Mouse (Mus musculus) hindbrain, embryonic 11.5 days (tissue): ENCODE data around the gene Gm3625. TPM values are rescaled to one million over a fixed set of nuclear protein-coding genes. Genes with fewer than 3 reads are reported as not detected.

Experiments used
- ATAC-seq: fragments of 200-750 bp; cut with Nextera tagmentation; 2 replicates; pipeline ENCODE4 v1.8.0; 2017; ENCODE audit warnings: mild to moderate bottlenecking, moderate TSS enrichment, moderate library complexity; ENCODE audit not compliant: low FRiP score
- DNase-seq: peaks from one replicate; pipeline ENCODE4 v3.0.0-alpha.2; 2015; ENCODE audit warnings: low spot score
- H3K27ac ChIP-seq: fragments of 300-500 bp; sonication (generic); 2 replicates; pipeline ENCODE4 v1.5.1; 2014; ENCODE audit warnings: mild to moderate bottlenecking, low read depth, low read length
- H3K27me3 ChIP-seq: fragments of 300-500 bp; sonication (generic); 2 replicates; pipeline ENCODE4 v1.6.1; 2014; ENCODE audit warnings: mild to moderate bottlenecking, low read length, moderate library complexity, mixed read lengths; ENCODE audit not compliant: control insufficient read depth, insufficient read depth
- H3K36me3 ChIP-seq: fragments of 300-500 bp; sonication (generic); 2 replicates; pipeline ENCODE4 v1.6.1; 2014; ENCODE audit warnings: mild to moderate bottlenecking, low read length, moderate library complexity, mixed read lengths; ENCODE audit not compliant: control insufficient read depth, insufficient read depth
- H3K4me1 ChIP-seq: fragments of 300-500 bp; sonication (generic); replicated peaks from 2 replicates; pipeline ENCODE4 v1.6.1; 2014; ENCODE audit warnings: low read length, mixed read lengths; ENCODE audit not compliant: control insufficient read depth, insufficient read depth
- H3K4me2 ChIP-seq: fragments of 300-500 bp; sonication (generic); replicated peaks from 2 replicates; pipeline ENCODE4 v1.6.1; 2014; ENCODE audit warnings: mild to moderate bottlenecking, low read depth, low read length
- H3K4me3 ChIP-seq: fragments of 300-500 bp; sonication (generic); 2 replicates; pipeline ENCODE4 v1.5.1; 2014; ENCODE audit warnings: low read depth, low read length
- H3K9ac ChIP-seq: fragments of 300-500 bp; sonication (generic); 2 replicates; pipeline ENCODE4 v1.6.1; 2014; ENCODE audit warnings: low read depth, low read length
- H3K9me3 ChIP-seq: fragments of 300-500 bp; sonication (generic); 2 replicates; pipeline ENCODE4 v1.6.1; 2016; ENCODE audit warnings: low read length; ENCODE audit not compliant: control insufficient read depth
- WGBS: fragments of 180-500 bp; shearing (Covaris S2); extraction: QIAGEN DNeasy Blood & Tissue Kit; methylation state at CpG from one replicate; pipeline ENCODE4 v1.1.7; 2014; 5-methylcytosine and 5-hydroxymethylcytosine counted together
- polyA plus RNA-seq: library from polyadenylated mRNA; unstranded; fragments of >200 nt; fragmentation: Nextera tagmentation; extraction: Ambion mirVana; gene quantifications from 2 replicates; pipeline ENCODE4 v1.2.1, GENCODE M21; 2014

Gm3625 gene
- polyA plus RNA-seq, 1 experiment from 2014 or later: not detected

- H3K9me3 ChIP-seq: no peaks in the 10 kb centered on the region
- H3K4me3 ChIP-seq: no peak overlapping the region
- H3K4me2 ChIP-seq: no peak overlapping the region
- ATAC-seq (no peak), DNase-seq (no peak)
- H3K27me3 ChIP-seq: no peaks in the 10 kb centered on the region; the same call in 1 of the 2 replicates
- WGBS: 83% methylated on average over 6 of the region's 6 CpGs
- H3K27ac ChIP-seq: no peak overlapping the region
- H3K36me3 ChIP-seq: no peaks in the 10 kb centered on the region
- no peaks in the 10 kb centered on the region for H3K4me1 ChIP-seq
- no peak overlapping the region for H3K9ac ChIP-seq
Measured at GRCm38 (mm10) chr12:4595055-4595454, 2.3 kb upstream of the Gm3625 start.

DNA sequence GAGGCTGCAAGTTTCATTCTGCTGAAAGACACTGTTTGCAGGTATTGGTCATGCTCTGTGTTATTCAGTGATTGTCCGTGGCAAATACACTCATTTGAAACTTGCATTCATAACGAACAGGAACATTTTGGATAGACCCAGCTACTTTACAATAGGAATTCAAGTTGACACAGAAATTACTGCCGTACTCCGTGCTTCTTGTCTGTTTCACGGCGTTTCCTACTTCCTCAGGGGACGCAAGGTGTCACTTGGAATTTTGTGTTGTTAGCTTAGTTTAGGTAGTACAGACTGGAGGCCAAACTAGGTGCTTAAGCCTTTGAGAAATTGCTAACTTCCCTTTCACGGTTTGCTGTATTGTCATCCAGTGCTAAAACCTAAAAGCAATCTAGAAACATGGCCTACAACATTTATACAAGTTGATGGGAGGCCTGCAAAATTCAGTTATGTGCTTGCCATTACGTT lies 1.2 kb upstream of the Gm3625 start:
- WGBS: 72% methylated on average over 9 of the region's 9 CpGs
- ATAC-seq (no peak), DNase-seq (peak; percentile 34)
- H3K36me3 ChIP-seq: no peaks in the 10 kb centered on the region
- H3K4me3 ChIP-seq: peak overlapping the region; percentile 76
- H3K27ac ChIP-seq: no peak overlapping the region
- H3K9ac ChIP-seq: no peak overlapping the region
- H3K9me3 ChIP-seq: no peaks in the 10 kb centered on the region
- H3K4me1 ChIP-seq: no peaks in the 10 kb centered on the region
- H3K27me3 ChIP-seq: no peaks in the 10 kb centered on the region; the same call in 1 of the 2 replicates
- H3K4me2 ChIP-seq: peak overlapping the region; percentile 82

DNA sequence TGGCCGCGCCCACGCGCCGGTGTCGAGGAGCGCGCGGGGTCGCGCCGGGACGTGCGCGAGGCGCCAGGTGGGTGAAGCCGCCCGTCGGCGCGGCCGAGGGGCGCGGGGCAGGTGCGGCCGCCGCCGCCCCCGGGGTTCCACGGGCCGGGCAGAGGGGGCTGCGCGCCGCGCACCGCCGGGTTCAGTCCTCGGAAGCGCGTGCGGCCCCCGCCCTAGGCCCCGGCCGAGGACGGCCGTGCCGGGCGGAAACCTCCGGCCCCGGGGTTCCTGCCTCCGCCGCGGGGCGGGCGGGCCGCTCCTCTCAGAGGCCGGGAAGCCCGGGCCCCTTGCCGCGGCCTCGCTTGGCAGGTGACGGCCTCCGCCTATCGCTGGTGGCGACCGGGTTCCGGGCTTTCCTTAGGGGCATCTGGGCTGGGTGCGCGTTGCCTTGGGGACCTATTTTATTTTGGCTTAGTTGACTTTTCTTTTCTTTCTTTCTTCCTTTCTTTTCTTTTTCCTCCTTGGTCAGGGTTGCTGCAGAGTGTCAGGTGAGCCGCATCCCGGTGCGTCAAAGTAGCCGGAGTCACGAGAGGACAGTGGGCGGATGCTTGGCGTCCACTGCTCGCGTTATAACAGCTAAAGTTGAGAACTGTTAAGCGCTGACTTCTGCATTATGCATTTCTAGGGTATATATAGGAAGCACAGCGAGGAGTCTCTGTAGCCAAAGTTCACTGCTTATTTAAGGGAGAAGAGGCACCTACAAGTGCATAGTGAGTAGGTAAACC lies 621 bp upstream of the Gm3625 start:
- H3K27me3 ChIP-seq: no peaks in the 10 kb centered on the region; the same call in 1 of the 2 replicates
- peak overlapping the region; percentile 86 for H3K9ac ChIP-seq
- H3K36me3 ChIP-seq: no peaks in the 10 kb centered on the region
- peak overlapping the region; percentile 82 for H3K4me2 ChIP-seq
- DNase-seq (peak; percentile 60), ATAC-seq (peak; percentile 85)
- no peak overlapping the region for H3K27ac ChIP-seq
- WGBS: 1% methylated on average over 59 of the region's 80 CpGs
- H3K4me3 ChIP-seq: peak overlapping the region; percentile 76
- no peaks in the 10 kb centered on the region for H3K4me1 ChIP-seq
- no peaks in the 10 kb centered on the region for H3K9me3 ChIP-seq

- H3K4me3 ChIP-seq: no peak overlapping the region
- H3K27ac ChIP-seq: no peak overlapping the region
- no peak overlapping the region for H3K9ac ChIP-seq
- H3K4me2 ChIP-seq: no peak overlapping the region
- no peaks in the 10 kb centered on the region for H3K9me3 ChIP-seq
- ATAC-seq (no peak), DNase-seq (no peak)
- WGBS: 70% methylated on average over 6 of the region's 6 CpGs
- H3K36me3 ChIP-seq: no peaks in the 10 kb centered on the region
- H3K27me3 ChIP-seq: no peaks in the 10 kb centered on the region; the same call in 1 of the 2 replicates
- no peaks in the 10 kb centered on the region for H3K4me1 ChIP-seq
Measured at GRCm38 (mm10) chr12:4592025-4592424, 702 bp downstream of the Gm3625 start.

DNA sequence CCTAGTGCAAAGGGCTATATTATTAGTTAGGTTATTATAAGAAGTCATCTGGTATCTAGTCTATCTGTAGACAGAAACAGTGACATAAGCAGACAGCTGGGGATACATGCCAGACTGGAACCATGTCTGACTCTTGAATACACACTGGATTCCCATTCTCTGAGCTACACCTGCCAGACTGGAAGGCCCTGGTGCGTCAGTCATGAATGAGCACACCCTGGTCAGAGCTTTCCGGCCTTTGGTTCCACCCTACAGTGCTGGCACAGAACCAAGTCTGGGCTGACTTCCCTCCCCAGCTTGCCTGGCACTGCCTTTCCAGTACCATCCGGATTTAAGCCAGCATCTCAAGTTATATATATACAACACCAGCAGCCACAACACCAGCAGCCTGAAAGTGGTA lies 4.1 kb downstream of the Gm3625 start:
- H3K27ac ChIP-seq: no peak overlapping the region
- no peak overlapping the region for H3K9ac ChIP-seq
- no peak overlapping the region for H3K4me3 ChIP-seq
- H3K4me1 ChIP-seq: no peaks in the 10 kb centered on the region
- H3K4me2 ChIP-seq: no peak overlapping the region
- H3K36me3 ChIP-seq: no peaks in the 10 kb centered on the region
- H3K9me3 ChIP-seq: no peaks in the 10 kb centered on the region
- H3K27me3 ChIP-seq: no peaks in the 10 kb centered on the region
- DNase-seq (no peak), ATAC-seq (no peak)
- WGBS: 93% methylated on average over 3 of the region's 3 CpGs

GRCm38 (mm10) chr12:4587846-4588245 lies 4.9 kb downstream of the Gm3625 start:
- ATAC-seq: no peak
- no peak for DNase-seq
- Histone ChIP-seq H3K9ac (no peak overlapping the region), H3K36me3 (no peaks in the 10 kb centered on the region), H3K27ac (no peak overlapping the region), H3K4me3 (no peak overlapping the region), H3K9me3 (no peaks in the 10 kb centered on the region), H3K4me1 (no peaks in the 10 kb centered on the region), H3K4me2 (no peak overlapping the region), H3K27me3 (no peaks in the 10 kb centered on the region)
- 84% methylated on average over 2 of the region's 2 CpGs for WGBS

DNA sequence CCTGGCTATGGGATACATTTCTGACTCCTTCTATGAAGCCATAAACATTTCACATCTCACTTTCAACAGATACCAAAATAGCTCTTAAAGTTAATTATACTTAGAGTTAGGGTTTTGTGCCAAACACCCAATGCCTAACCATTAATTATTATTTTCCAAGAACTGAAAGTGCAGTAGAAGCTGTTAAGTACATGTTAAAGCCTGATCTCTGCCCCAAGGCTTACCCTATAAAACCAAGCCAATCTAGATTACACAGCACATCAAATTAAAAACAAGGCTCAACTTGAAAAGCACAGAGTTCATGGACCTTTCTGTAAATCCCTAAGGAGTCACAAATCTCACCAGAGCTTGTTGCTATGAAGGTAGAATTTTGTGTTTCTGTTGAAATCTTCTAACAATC lies 10.4 kb downstream of the Gm3625 start:
- no peak overlapping the region for H3K9ac ChIP-seq
- H3K4me1 ChIP-seq: no peaks in the 10 kb centered on the region
- H3K36me3 ChIP-seq: no peaks in the 10 kb centered on the region
- no peak for DNase-seq
- no peaks in the 10 kb centered on the region for H3K27me3 ChIP-seq
- ATAC-seq: no peak
- no peak overlapping the region for H3K4me2 ChIP-seq
- H3K27ac ChIP-seq: no peak overlapping the region
- H3K9me3 ChIP-seq: no peaks in the 10 kb centered on the region
- no peak overlapping the region for H3K4me3 ChIP-seq

DNA sequence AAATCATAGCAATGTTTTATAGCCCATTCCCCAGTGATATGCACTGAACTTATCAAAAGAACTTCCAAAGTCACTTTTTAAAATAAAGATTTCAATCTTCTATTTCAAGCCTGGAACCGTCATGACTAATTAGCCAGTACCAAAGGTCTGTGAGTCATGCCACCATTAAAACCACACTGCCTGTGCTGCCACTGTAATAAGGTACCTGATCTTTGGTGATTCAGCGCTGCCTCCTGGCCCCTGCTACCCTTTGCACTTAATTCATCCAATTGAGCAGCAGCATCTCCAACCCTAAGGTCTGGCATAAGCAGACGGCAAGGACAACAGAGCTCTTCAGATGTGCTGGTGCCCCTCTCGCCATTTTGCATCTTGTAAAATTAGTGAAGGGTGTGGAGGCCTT lies 18.7 kb downstream of the Gm3625 start:
- no peak overlapping the region for H3K4me3 ChIP-seq
- WGBS: 87% methylated on average over 4 of the region's 4 CpGs
- H3K27ac ChIP-seq: no peak overlapping the region
- no peak overlapping the region for H3K9ac ChIP-seq
- no peak for DNase-seq
- no peaks in the 10 kb centered on the region for H3K9me3 ChIP-seq
- H3K4me2 ChIP-seq: no peak overlapping the region
- no peaks in the 10 kb centered on the region for H3K27me3 ChIP-seq
- H3K4me1 ChIP-seq: no peaks in the 10 kb centered on the region
- H3K36me3 ChIP-seq: no peaks in the 10 kb centered on the region
- ATAC-seq: no peak

- ATAC-seq (no peak), DNase-seq (peak; percentile 38)
- Histone ChIP-seq H3K9me3 (no peaks in the 10 kb centered on the region), H3K4me2 (no peak overlapping the region), H3K9ac (no peak overlapping the region), H3K27me3 (no peaks in the 10 kb centered on the region), H3K4me1 (no peaks in the 10 kb centered on the region), H3K36me3 (no peaks in the 10 kb centered on the region), H3K27ac (no peak overlapping the region), H3K4me3 (no peak overlapping the region)
- WGBS: 39% methylated on average over 5 of the region's 5 CpGs
Measured at GRCm38 (mm10) chr12:4571864-4572263, 20.9 kb downstream of the Gm3625 start.
